ENCODE assay signal across 15 mouse cellular contexts in the genomic region with DNA sequence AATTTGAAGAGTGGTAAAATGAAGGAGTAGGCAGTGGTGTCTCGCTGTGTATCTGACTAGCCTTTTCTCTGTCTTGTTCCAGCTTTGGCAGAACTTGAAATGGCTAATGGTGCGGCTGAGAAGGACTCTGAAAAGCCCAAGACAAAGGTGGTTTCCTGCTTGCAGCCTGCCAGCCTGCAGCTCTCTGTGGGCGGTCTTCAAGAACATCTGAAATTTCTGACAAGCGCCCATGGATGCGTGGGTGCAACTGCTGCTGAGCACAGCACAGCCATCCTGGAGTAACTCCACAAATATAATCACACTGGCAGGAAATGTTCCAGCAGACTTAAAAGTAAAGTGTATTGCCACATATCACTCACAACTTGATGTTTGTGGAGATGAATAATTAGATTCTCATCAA.
DNase-seq lines count a peak whose midpoint lies in the region; TF ChIP-seq lines count a peak whose summit lies in the region.
"Had no signal": no experiment of that assay in that cellular context is flagged by ENCODE, and none has a peak within 500 bp of the region (broad histone marks: within the 10 kb centered on the region; RNA-seq: fewer than 3 reads in every experiment).

No protein-coding gene starts in this region.

- peak; percentile 90 for DNase-seq in brain, adult 2 months (ENCODE audit: low read depth, low spot score)
- DNase-seq in brain, embryonic 14.5 days (ENCODE audit: low read depth) = peak; percentile 13
- DNase-seq in layer of hippocampus, adult 2 months (ENCODE audit: low spot score in 2 of 2) = peak; percentile 35 to 62
- peak; percentile 34 to 36 for DNase-seq in left cerebral cortex, postnatal 10 days (ENCODE audit: extremely low spot score in 1 of 2, low spot score in 2 of 2)
- DNase-seq in lung, postnatal 36 days = no peak
- no peak for DNase-seq in neural tube, embryonic 10.5 days (ENCODE audit: extremely low spot score, low spot score)
- no peak for DNase-seq in spleen, adult 12 weeks (ENCODE audit: low spot score)
- DNase-seq in retina, postnatal 1 day = no peak
- DNase-seq: cerebellum, adult 11 months; gastrocnemius, postnatal 10 days; kidney, postnatal 10 days; lung, embryonic 14.5 days had no signal

- TF ChIP-seq POLR2A in brain, embryonic 14.5 days (IDR thresholded peaks at IDR 0.05; ENCODE audit: borderline replicate concordance, extremely low read depth, insufficient read depth, insufficient read length, poor library complexity, severe bottlenecking) = no peak

- no peak overlapping the region for H3K27ac ChIP-seq in layer of hippocampus, adult 2 months
- H3K27ac ChIP-seq: hindbrain, embryonic 10.5 days; stomach, embryonic 15.5 days had no signal

- no peak overlapping the region for H3K4me3 ChIP-seq in layer of hippocampus, adult 2 months
- H3K4me3 ChIP-seq: hindbrain, embryonic 10.5 days; megakaryocyte, embryonic 14.5 days; stomach, embryonic 15.5 days had no signal

- no peak for TF ChIP-seq CTCF in brain, embryonic 14.5 days (IDR thresholded peaks at IDR 0.05; ENCODE audit: borderline replicate concordance, extremely low read depth, insufficient read depth, insufficient read length)
- TF ChIP-seq CTCF in layer of hippocampus, adult 2 months (conservative IDR thresholded peaks at IDR 0.05) = no peak

- intact Hi-C loops in left cerebral cortex, postnatal 10 days (cut with DNase I) = no loop called here

Comparison
In these comparisons a context has a peak if more than half of its experiments do, and no peak if none do; other contexts are left out.
1. DNase-seq: peak in brain, adult 2 months (single experiment), brain, embryonic 14.5 days (single experiment), layer of hippocampus, adult 2 months (2 of 2) and left cerebral cortex, postnatal 10 days (2 of 2); none in lung, postnatal 36 days (single experiment), neural tube, embryonic 10.5 days (single experiment), spleen, adult 12 weeks (single experiment) and retina, postnatal 1 day (single experiment).